Mouse (Mus musculus) embryonic facial prominence, embryonic 15.5 days (tissue): ENCODE data around the gene Vmn1r130. TPM values are rescaled to one million over a fixed set of nuclear protein-coding genes. Genes with fewer than 3 reads are reported as not detected.
"Not testable (repeated sequence)": the region's sequence is repeated elsewhere in the genome, so short reads cannot be mapped to it uniquely, and the experiment has no call there.

Experiments used
- ATAC-seq: fragments of 200-750 bp; cut with Nextera tagmentation; 2 replicates; pipeline ENCODE4 v1.8.0; 2017; ENCODE audit warnings: low read depth, moderate TSS enrichment; ENCODE audit not compliant: insufficient number of reproducible peaks, low FRiP score, low TSS enrichment
- H3K27ac ChIP-seq: fragments of 300-500 bp; sonication (generic); replicated peaks from 2 replicates; pipeline ENCODE4 v1.5.1; 2015; ENCODE audit warnings: mild to moderate bottlenecking, inconsistent platforms
- H3K27me3 ChIP-seq: fragments of 300-500 bp; sonication (generic); 2 replicates; pipeline ENCODE4 v1.6.1; 2015; ENCODE audit warnings: inconsistent platforms
- H3K36me3 ChIP-seq: fragments of 300-500 bp; sonication (generic); 2 replicates; pipeline ENCODE4 v1.6.1; 2015; ENCODE audit warnings: mild to moderate bottlenecking, inconsistent platforms
- H3K4me1 ChIP-seq: fragments of 300-500 bp; sonication (generic); 2 replicates; pipeline ENCODE4 v1.6.1; 2015; ENCODE audit warnings: inconsistent platforms
- H3K4me2 ChIP-seq: fragments of 300-500 bp; sonication (generic); replicated peaks from 2 replicates; pipeline ENCODE4 v1.6.1; 2015; ENCODE audit warnings: mild to moderate bottlenecking, inconsistent platforms
- H3K4me3 ChIP-seq: fragments of 300-500 bp; sonication (generic); replicated peaks from 2 replicates; pipeline ENCODE4 v1.5.1; 2015; ENCODE audit warnings: mild to moderate bottlenecking, inconsistent platforms
- H3K9ac ChIP-seq: fragments of 300-500 bp; sonication (generic); 2 replicates; pipeline ENCODE4 v1.6.1; 2015; ENCODE audit warnings: inconsistent platforms
- H3K9me3 ChIP-seq: fragments of 300-500 bp; sonication (generic); replicated peaks from 2 replicates; pipeline ENCODE4 v1.6.1; 2016; ENCODE audit warnings: inconsistent platforms
- WGBS: fragments of 180-500 bp; shearing (Covaris S2); methylation state at CpG from one replicate; pipeline ENCODE4 v1.1.7; 2015; 5-methylcytosine and 5-hydroxymethylcytosine counted together
- polyA plus RNA-seq: library from polyadenylated mRNA; unstranded; fragments of >200 nt; fragmentation: Nextera tagmentation; extraction: Ambion mirVana; gene quantifications from 2 replicates; pipeline ENCODE4 v1.2.1, GENCODE M21; 2015

Vmn1r130 gene
- not detected in 2 replicates for polyA plus RNA-seq

GRCm38 (mm10) chr7:21511480-21511879, at the start of gene Vmn1r130:
Gene Vmn1r130 (plus strand): TSS chr7:21511780.
- WGBS = no CpG with 5 or more reads among the region's 3 CpGs
- not testable (repeated sequence) for H3K4me3 ChIP-seq, H3K27me3 ChIP-seq, H3K9ac ChIP-seq, H3K27ac ChIP-seq, H3K9me3 ChIP-seq, H3K4me1 ChIP-seq, ATAC-seq, H3K4me2 ChIP-seq, H3K36me3 ChIP-seq

GRCm38 (mm10) chr7:21545990-21546389, 34.4 kb downstream of the Vmn1r130 start, which contains the start of gene Vmn1r131:
Gene Vmn1r131 (minus strand): TSS chr7:21546090.
- no CpG with 5 or more reads among the region's 2 CpGs for WGBS
- not testable (repeated sequence) for H3K27ac ChIP-seq, H3K9me3 ChIP-seq, H3K4me1 ChIP-seq, H3K4me2 ChIP-seq, H3K27me3 ChIP-seq, ATAC-seq, H3K4me3 ChIP-seq, H3K9ac ChIP-seq, H3K36me3 ChIP-seq

Other genes with a start within 250 kb of the Vmn1r130 start
- not detected in 2 replicates for gene Vmn1r125, start 239.6 kb upstream of the Vmn1r130 start, polyA plus RNA-seq
- not detected in 2 replicates for gene Vmn1r126, start 210.3 kb upstream of the Vmn1r130 start, polyA plus RNA-seq
- gene Vmn1r127, start 191.9 kb upstream of the Vmn1r130 start, polyA plus RNA-seq = not detected in 2 replicates
- gene Vmn1r128, start 162.4 kb upstream of the Vmn1r130 start, polyA plus RNA-seq = not detected in 2 replicates
- gene Vmn1r129, start 150.5 kb upstream of the Vmn1r130 start, polyA plus RNA-seq = not detected in 2 replicates
- gene Gm6882, start 79.0 kb upstream of the Vmn1r130 start, polyA plus RNA-seq = not detected in 2 replicates
- gene Vmn1r131, start 34.3 kb downstream of the Vmn1r130 start, polyA plus RNA-seq = not detected in 2 replicates
- gene Vmn1r132, start 102.3 kb downstream of the Vmn1r130 start, polyA plus RNA-seq = not detected in 2 replicates
- gene Gm4175, start 249.7 kb downstream of the Vmn1r130 start, polyA plus RNA-seq = not detected in 2 replicates